Mouse (Mus musculus): ENCODE results near the gene Ttll4. TPM values are rescaled to one million over a fixed set of nuclear protein-coding genes. Genes with fewer than 3 reads are reported as not detected.

The Ttll4 gene
- total RNA-seq, 1 experiment: 45.2 TPM

- no peak for DNase-seq (ENCODE audit: low read depth, low spot score)
Observed at GRCm38 (mm10) chr1:74712046-74712445, 50.5 kb downstream of the Ttll4 start.

GRCm38 (mm10) chr1:74712461-74713098, 51.0 kb downstream of the Ttll4 start:
- H3K36me3 ChIP-seq (ENCODE audit: control insufficient read depth, insufficient read depth, low read length, poor library complexity, severe bottlenecking): no peaks in the 10 kb centered on the region
- no peak overlapping the region for H3K9ac ChIP-seq (ENCODE audit: insufficient read depth, low read depth, low read length, poor library complexity, severe bottlenecking)
- no peak for DNase-seq (ENCODE audit: low read depth, low spot score)
- H3K4me1 ChIP-seq (ENCODE audit: control insufficient read depth in 2 of 2, insufficient read depth in 2 of 2, low read length in 2 of 2, poor library complexity in 1 of 2): 0 out of 4 replicates have a peak, but pooled peaks cover 0 to 4% of the 10 kb centered on the region in 2 experiments
- peak overlapping the region in 1 of 2 experiments; percentile 74; a peak in 2 of 4 replicates for H3K4me3 ChIP-seq (ENCODE audit: insufficient read depth in 1 of 2, low read depth in 1 of 2, low read length in 2 of 2, poor library complexity in 1 of 2, severe bottlenecking in 1 of 2)
- TF ChIP-seq ZC3H11A (IDR thresholded peaks at IDR 0.05; ENCODE audit: borderline replicate concordance, low read depth, low read length) (no peak), HCFC1 (IDR thresholded peaks at IDR 0.05; ENCODE audit: borderline replicate concordance, insufficient read depth, low read length) (no peak)
- no peak overlapping the region for H3K27ac ChIP-seq (ENCODE audit: insufficient read depth, low read depth, low read length, poor library complexity, severe bottlenecking)
- H3K9me3 ChIP-seq (ENCODE audit: control insufficient read depth, insufficient read depth, low read depth, low read length): no peaks in the 10 kb centered on the region
- in situ Hi-C loops (cut with MboI; ENCODE audit: low sequenced_read_pairs in 2 of 2, unreplicated experiment in 2 of 2): no loop called here

More at GRCm38 (mm10) chr1:74712046-74712445, 50.5 kb downstream of the Ttll4 start:
- Histone ChIP-seq H3K4me1 (ENCODE audit: control insufficient read depth in 2 of 2, insufficient read depth in 2 of 2, low read length in 2 of 2, poor library complexity in 1 of 2) (0 out of 4 replicates have a peak, but pooled peaks cover 0 to 4% of the 10 kb centered on the region in 2 experiments), H3K36me3 (ENCODE audit: control insufficient read depth, insufficient read depth, low read length, poor library complexity, severe bottlenecking) (no peaks in the 10 kb centered on the region), H3K4me3 (ENCODE audit: insufficient read depth in 1 of 2, low read depth in 1 of 2, low read length in 2 of 2, poor library complexity in 1 of 2, severe bottlenecking in 1 of 2) (no peak overlapping the region), H3K27ac (ENCODE audit: insufficient read depth, low read depth, low read length, poor library complexity, severe bottlenecking) (no peak overlapping the region), H3K9me3 (ENCODE audit: control insufficient read depth, insufficient read depth, low read depth, low read length) (no peaks in the 10 kb centered on the region), H3K9ac (ENCODE audit: insufficient read depth, low read depth, low read length, poor library complexity, severe bottlenecking) (no peak overlapping the region)
- in situ Hi-C loops (cut with MboI; ENCODE audit: low sequenced_read_pairs in 2 of 2, unreplicated experiment in 2 of 2): no loop called here
- no peak for TF ChIP-seq ZC3H11A (IDR thresholded peaks at IDR 0.05; ENCODE audit: borderline replicate concordance, low read depth, low read length)
- TF ChIP-seq ZNF384 (IDR thresholded peaks at IDR 0.05; ENCODE audit: low read depth, low read length): no peak
- no peak for TF ChIP-seq MAFK (IDR thresholded peaks at IDR 0.05; ENCODE audit: insufficient read depth, low read depth, low read length)
- no peak for TF ChIP-seq HCFC1 (IDR thresholded peaks at IDR 0.05; ENCODE audit: borderline replicate concordance, insufficient read depth, low read length)
- TF ChIP-seq CHD2 (IDR thresholded peaks at IDR 0.05; ENCODE audit: low read depth, low read length): no peak

GRCm38 (mm10) chr1:74713099-74713858, 51.7 kb downstream of the Ttll4 start, which contains the start of gene Cyp27a1:
Cyp27a1 (plus strand) TSS chr1:74713574.
- Histone ChIP-seq H3K4me3 (ENCODE audit: insufficient read depth in 1 of 2, low read depth in 1 of 2, low read length in 2 of 2, poor library complexity in 1 of 2, severe bottlenecking in 1 of 2) (peak within 1 kb of the TSS; percentile 66 to 74), H3K36me3 (ENCODE audit: control insufficient read depth, insufficient read depth, low read length, poor library complexity, severe bottlenecking) (no peaks in the 10 kb centered on the region), H3K9ac (ENCODE audit: insufficient read depth, low read depth, low read length, poor library complexity, severe bottlenecking) (peak within 1 kb of the TSS; percentile 53), H3K4me1 (ENCODE audit: control insufficient read depth in 2 of 2, insufficient read depth in 2 of 2, low read length in 2 of 2, poor library complexity in 1 of 2) (0 out of 4 replicates have a peak, but pooled peaks cover 0 to 4% of the 10 kb centered on the region in 2 experiments), H3K9me3 (ENCODE audit: control insufficient read depth, insufficient read depth, low read depth, low read length) (no peaks in the 10 kb centered on the region), H3K27ac (ENCODE audit: insufficient read depth, low read depth, low read length, poor library complexity, severe bottlenecking) (no peak within 1 kb of the TSS)
- TF ChIP-seq ZC3H11A (IDR thresholded peaks at IDR 0.05; ENCODE audit: borderline replicate concordance, low read depth, low read length) (no peak), ZNF384 (IDR thresholded peaks at IDR 0.05; ENCODE audit: low read depth, low read length) (no peak), MAFK (IDR thresholded peaks at IDR 0.05; ENCODE audit: insufficient read depth, low read depth, low read length) (no peak), CHD2 (IDR thresholded peaks at IDR 0.05; ENCODE audit: low read depth, low read length) (no peak), HCFC1 (IDR thresholded peaks at IDR 0.05; ENCODE audit: borderline replicate concordance, insufficient read depth, low read length) (no peak)
- in situ Hi-C loops (cut with MboI; ENCODE audit: low sequenced_read_pairs in 2 of 2, unreplicated experiment in 2 of 2): no loop called here
- peak; percentile 20 for DNase-seq (ENCODE audit: low read depth, low spot score)

- no peaks in the 10 kb centered on the region for H3K36me3 ChIP-seq (ENCODE audit: control insufficient read depth, insufficient read depth, low read length, poor library complexity, severe bottlenecking)
- H3K27ac ChIP-seq (ENCODE audit: insufficient read depth, low read depth, low read length, poor library complexity, severe bottlenecking): no peak overlapping the region
- H3K4me3 ChIP-seq (ENCODE audit: insufficient read depth in 1 of 2, low read depth in 1 of 2, low read length in 2 of 2, poor library complexity in 1 of 2, severe bottlenecking in 1 of 2): peak overlapping the region; percentile 66 to 74
- in situ Hi-C loops (cut with MboI; ENCODE audit: low sequenced_read_pairs in 2 of 2, unreplicated experiment in 2 of 2): no loop called here
- TF ChIP-seq HCFC1 (IDR thresholded peaks at IDR 0.05; ENCODE audit: borderline replicate concordance, insufficient read depth, low read length): no peak
- TF ChIP-seq MAFK (IDR thresholded peaks at IDR 0.05; ENCODE audit: insufficient read depth, low read depth, low read length): no peak
- TF ChIP-seq ZC3H11A (IDR thresholded peaks at IDR 0.05; ENCODE audit: borderline replicate concordance, low read depth, low read length): no peak
- no peak for TF ChIP-seq ZNF384 (IDR thresholded peaks at IDR 0.05; ENCODE audit: low read depth, low read length)
- no peak for DNase-seq (ENCODE audit: low read depth, low spot score)
- H3K9me3 ChIP-seq (ENCODE audit: control insufficient read depth, insufficient read depth, low read depth, low read length): no peaks in the 10 kb centered on the region
- H3K9ac ChIP-seq (ENCODE audit: insufficient read depth, low read depth, low read length, poor library complexity, severe bottlenecking): peak overlapping the region; percentile 53; the same call in 1 of the 2 replicates
- H3K4me1 ChIP-seq (ENCODE audit: control insufficient read depth in 2 of 2, insufficient read depth in 2 of 2, low read length in 2 of 2, poor library complexity in 1 of 2): 0 out of 4 replicates have a peak, but pooled peaks cover 0 to 4% of the 10 kb centered on the region in 2 experiments
Observed at GRCm38 (mm10) chr1:74713859-74714730, 52.5 kb downstream of the Ttll4 start.

Data from ES-E14 (cell line).